Mouse (Mus musculus): ENCODE measurements around the gene Tm7sf3.
"Not testable (repeated sequence)": the region's sequence is repeated elsewhere in the genome, so short reads cannot be mapped to it uniquely, and the experiment has no call there.

Tm7sf3 gene

DNA sequence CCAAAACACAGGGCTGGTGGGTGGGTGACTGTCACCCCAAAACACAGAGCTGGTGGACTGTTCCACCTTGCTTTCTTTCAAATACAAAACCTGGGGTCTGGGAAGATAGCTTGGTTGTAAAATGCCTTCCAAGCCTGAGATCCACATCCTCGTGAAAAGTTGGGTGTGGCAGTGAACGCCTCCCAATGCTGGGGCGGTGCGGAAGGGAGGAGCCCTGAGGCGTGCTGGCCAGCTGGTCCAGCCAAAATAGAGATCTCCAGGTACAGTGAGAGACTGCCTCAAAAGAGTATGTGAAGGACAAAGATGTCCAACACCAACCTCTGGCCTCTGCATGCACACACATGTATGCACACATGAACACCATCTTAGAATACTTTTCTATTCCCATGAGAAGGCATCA lies 28.1 kb downstream of the Tm7sf3 start:
- DNase-seq (ENCODE audit: low spot score in 2 of 2): no peak

DNA sequence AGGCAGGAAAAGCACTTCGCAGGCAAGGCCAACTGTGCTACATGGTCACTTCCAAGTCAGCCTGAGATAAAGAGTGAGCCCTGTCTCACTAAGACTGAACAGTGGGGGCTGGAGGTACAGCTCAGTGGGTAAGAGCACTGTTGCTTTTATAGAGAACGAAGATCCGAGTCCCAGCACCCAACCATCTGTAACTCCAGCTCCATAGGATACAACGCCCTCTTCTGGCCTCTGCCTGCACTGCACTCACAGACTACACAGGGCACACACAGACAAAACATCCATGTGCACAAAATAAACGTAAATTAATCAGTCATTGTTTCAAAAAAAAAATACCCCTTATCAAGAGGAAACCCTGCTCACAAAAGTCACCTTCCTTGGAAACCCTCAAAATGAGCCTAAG lies 28.7 kb downstream of the Tm7sf3 start:
- no peak for DNase-seq (ENCODE audit: low spot score in 2 of 2)

DNA sequence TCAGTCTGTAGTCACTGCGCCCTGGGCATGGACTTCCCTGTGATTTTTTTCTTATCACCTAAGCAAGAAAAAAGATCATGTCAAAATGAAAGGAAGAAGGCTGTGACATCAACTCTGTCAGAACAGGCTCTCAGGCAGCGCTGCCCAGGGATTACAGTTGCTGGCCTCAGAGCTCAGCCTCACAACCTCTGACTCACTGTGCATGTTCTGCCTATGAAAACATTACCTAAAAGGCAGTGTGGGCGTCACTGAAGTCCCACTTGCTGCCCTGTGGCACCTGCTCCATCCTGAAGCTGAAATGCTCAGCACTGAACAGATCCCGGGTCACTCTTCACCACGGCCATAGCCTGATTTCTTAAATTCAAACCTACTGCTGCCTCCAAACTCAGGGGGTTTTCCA lies 29.9 kb downstream of the Tm7sf3 start:
- DNase-seq (ENCODE audit: low spot score in 2 of 2): no peak

DNA sequence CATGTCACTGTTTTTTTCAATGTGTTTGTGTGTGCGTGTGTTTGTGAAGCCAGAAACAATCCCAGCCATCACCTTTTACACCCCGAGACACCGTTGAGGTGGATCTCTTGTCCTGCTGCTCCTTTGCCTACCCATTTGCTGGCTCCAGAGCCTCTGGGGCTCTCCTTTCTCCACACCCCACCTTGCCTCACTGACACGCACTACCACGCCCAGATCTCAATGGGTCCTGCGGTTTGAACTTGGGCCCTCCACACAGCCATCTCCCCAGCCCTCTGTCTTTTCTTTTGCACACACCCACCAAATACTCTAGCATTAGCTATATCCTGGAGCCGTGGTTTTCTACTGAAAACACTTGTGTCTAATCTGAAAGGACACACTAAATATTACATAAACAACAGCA lies 30.7 kb downstream of the Tm7sf3 start:
- no peak for DNase-seq (ENCODE audit: low spot score in 2 of 2)

DNA sequence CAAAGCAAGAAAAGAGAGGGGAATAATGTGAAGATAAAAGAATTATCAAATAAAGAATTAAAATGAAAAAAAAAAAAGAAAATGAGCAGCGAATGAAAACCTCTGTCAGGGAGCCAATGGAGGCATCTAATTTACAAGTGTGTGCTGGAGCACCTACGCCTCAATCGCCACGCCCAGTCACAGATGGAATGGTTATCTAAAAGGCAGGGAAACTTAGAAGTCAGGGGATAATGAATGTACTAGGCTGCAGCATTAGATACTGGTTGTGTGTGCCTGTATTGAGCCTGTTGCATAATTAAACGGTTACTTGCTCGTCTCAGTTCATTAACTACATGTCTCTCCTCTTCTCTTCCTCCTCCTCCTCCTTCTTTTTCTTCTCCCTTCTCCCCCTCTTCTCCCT lies 31.2 kb downstream of the Tm7sf3 start:
- no peak for DNase-seq (ENCODE audit: low spot score in 2 of 2)

DNA sequence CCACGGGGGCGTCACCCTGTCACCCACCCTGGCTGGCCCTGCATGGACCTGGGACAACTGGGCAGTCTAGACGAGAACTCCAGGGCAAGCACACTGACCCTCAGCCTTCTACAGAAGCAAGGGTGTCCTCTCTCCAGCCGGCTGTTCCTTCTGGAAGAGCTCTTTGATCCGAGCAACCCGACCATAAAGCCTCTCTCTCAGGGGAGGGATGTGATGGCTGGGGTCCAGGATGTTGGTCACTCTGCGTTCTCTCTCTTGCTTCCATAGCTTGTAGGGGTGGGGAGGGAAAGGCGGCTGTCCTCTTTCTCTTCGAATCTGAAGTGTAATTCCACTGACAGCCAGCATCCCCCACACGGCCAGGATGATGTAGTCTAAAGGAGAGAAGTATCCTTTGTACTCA lies 39.0 kb downstream of the Tm7sf3 start:
- DNase-seq (ENCODE audit: low spot score in 2 of 2): no peak

DNA sequence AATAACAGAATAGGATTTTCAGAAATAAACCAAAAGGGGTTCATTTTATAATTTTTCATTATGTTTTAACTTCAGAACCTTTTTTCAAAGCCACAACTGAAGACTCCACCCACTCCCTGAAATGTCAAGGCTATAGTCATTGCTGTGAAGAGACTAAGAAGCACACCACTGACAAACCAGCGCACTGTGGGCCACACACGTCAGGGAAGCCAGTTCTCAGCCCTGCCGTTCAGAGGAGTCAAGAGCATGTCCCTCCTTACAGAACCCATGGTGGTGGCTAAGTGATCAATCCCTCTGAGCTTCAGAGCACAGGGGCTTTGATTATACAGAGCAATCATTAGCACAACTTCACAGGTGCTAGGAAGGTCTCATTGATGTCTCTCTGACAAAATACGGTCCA lies 40.0 kb downstream of the Tm7sf3 start:
- DNase-seq (ENCODE audit: low spot score in 2 of 2): no peak

DNA sequence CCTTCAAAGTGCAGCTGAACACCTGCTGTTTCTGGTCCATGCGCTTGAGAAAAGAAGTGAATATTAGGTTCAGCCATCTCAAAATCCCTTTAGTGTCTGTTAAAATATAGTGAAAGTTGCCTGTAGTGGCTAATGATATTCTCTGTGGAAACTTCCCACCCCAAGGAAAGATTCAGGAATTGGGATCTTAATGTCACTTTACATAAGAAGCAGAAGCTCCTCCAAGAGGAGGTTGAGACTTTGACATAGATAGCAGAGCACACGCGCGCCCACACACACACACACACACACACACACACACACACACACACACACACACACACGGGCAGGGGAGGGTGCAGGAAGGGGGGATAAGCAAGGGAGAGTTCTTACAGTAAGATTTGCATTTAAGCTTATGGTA lies 57.5 kb downstream of the Tm7sf3 start:
- no peak for DNase-seq (ENCODE audit: low spot score in 2 of 2)

DNA sequence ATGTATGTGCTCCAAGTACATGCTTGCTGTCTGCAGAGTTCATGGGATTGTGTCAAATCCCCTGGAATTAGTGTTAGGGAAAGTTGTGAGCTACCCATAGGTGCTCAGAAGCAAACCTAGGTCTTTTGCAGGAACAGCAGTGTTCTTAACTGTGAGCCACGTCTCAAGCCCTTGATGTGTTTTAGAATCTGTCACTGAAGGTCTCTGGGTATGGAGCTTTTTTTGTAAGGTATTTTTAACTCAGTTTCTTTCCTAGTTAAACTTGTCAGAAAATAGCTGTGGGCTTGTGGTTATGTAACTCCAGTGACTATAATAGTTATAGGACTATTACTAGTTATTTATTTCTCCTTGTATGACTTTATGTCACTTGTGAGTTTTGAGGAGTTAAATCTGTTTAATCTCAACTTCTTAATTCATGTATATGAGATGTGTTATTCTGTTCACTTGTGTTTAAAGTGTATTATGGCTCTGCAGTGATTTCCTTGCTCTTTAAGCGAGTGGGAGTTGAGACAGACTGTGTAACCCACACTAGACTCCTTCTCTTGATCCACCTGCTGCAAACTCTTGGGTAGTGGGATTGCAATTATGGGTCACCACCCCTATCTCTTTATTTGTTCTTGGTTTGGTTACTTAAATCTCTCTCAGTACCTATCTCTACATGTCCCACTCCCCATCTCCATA lies 59.1 kb downstream of the Tm7sf3 start:
- no peak for DNase-seq (ENCODE audit: low spot score in 2 of 2)

DNA sequence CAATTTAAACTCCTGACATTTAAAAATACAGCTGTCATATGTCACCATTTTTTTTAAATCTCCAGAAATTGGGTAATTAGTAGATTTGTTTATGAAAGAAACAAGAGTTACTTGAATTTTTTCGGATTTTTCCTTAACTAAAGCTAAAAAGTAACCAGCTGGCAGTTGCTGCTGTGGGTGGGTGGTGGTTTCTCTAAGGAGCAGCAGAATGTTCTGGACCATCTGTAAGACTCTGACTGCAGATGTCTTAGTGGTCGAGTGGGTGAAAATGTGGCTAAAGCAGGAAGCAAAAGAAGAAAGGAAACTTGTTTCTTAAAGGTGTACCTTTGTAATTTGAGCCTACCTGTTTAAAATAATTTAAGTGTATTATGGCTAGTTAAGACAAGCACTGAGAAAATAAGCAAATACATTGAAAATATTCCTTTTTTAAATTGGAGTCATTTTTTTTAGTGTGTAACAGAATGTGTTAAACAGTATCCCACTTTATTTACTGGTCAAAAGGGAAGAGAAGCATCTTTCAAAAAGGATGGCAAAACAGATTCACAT lies 62.2 kb downstream of the Tm7sf3 start:
- DNase-seq (ENCODE audit: low spot score in 2 of 2): peak in 1 of 2 experiments; percentile 29

DNA sequence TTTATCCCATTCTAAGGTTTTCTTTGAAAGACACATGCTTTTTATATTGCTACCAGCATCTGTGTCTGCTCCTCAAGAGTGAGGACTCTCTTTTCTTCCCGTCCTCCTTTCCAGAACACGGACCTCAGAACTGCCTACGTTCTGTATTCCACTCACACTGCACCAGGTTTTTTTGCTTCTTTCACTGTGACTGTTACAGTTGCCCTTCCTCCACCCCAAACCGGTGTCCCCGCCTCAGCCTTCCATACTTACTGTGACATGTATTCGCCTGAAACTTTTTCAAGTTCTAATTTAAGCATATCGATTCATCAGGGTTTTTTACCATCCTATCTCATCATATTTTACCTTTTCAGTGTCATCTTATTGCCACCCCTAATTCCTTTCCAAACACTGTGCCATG lies 64.0 kb downstream of the Tm7sf3 start:
- DNase-seq (ENCODE audit: low spot score in 2 of 2): no peak

DNA sequence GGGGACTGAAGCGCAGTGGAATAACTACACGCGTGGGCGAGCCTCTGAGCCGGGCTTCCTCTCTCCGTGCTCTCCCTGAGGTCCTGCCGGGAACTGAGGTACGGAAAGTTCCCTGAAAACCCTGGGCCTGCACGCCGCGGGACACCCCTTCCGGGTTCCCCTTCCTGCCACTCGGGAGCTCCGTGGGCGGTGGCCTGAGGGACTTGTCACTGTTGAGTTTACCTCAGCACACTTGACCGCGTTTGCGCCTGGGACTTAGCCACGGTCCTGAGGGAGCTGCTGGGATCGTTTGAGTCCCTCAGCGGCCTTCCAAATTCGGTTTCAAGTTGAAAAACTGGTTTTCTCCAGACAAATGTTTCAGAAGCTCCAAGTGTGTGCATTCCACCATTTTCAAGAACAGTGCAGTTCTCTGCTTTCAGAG lies 64.5 kb downstream of the Tm7sf3 start:
- DNase-seq (ENCODE audit: low spot score in 2 of 2): no peak

DNA sequence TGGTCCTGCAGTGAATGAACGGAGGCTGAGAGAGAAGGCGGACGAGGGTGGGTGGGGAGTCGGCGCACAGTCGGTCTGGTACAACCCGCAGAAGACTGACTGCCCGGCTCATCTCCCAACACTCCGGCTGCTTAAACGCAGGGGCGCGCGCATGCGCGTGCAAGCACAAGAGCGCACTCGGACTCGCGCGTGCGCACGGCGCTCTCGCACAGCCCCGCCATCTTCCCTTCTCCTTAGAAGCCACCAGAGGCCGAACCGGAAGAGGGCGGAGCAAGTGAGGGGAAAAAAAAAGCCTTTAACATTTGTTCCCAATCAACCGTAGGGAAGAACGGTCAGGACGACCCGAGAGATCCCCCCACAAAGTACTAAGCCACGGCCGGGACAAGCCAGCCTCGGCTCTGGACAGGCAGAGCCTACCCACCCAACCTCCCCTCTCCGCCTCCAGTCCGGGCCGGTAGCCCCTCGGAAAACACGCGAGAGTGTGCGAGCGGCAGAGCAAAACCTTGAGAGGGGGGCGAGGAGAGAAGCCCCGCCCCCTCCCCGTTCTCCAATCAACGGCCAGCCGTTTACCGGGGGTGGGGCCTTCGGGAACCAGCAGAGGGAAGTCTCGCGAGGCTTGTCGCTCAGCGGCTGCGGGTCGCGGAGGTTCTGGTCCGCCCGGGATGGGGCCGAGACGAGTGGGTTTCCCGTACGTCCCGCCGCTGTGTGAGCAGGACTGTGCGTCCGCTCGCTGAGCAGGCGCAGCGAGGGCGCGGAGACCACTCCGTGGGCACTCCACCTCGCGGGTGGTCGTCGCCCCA lies 65.1 kb downstream of the Tm7sf3 start, which contains the start of gene Ints13:
TSS of gene Ints13 (minus strand) at position 526 of the 800 bp plus-strand sequence.
- peak; percentile 94 to 95 for DNase-seq (ENCODE audit: low spot score in 2 of 2)

DNA sequence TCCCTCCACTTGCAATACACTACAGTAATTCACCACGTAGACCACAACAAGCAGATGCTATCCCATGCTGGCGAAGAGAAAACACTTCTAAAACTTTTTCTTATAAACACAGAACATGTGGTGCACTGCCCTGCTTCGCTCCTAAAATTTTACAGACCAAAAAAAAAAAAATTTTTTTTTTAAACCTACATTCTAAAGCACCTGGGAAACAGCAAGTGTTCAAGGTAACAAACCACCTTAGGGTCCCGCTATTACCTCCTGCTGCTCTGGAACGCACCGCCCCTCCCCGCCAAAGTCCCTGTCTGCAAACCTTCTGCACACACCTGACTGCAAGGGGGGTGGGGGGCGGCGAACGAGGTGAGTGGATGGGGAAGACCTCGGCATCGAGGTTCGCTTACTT lies 65.7 kb downstream of the Tm7sf3 start, which contains the start of gene Fgfr1op2:
TSS of gene Fgfr1op2 (plus strand) at position 301 of the 400 bp plus-strand sequence.
- no peak for DNase-seq (ENCODE audit: low spot score in 2 of 2)

DNA sequence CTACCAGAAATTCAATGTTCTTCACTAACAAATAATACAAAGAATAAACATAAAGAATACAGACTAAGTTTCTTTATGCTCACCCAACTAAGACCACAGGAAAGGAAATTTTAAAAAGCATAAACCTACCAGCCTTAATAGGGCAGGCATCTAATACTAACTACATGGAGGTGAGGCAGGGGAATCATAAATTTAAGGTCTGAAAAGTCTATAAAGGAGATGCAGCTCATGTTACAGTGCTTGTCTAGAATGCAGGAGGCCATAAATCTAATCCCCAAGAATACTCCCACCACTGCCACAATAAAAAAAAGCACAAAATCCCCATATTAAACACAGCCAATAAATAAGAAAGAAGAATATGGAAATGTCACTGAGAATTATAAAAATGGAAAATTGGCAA lies 70.6 kb downstream of the Tm7sf3 start:
- no peak for DNase-seq (ENCODE audit: low spot score in 2 of 2)

DNA sequence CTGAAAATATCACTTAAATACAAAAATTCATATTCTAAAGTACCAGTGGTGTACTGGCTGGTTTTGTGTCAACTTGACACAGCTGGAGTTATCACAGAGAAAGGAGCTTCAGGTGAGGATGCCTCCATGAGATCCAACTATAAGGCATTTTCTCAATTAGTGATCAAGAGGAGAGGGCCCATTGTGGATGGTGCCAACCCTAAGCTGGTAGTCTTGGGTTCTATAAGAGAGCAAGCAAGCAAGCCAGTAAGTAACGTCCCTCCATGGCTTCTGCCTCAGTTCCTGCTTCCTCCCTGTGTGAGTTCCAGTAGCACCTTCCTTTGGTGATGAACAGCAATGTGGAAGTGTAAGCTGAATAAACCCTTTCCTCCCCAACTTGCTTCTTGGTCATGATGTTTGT lies 80.2 kb downstream of the Tm7sf3 start:
- DNase-seq (ENCODE audit: low spot score in 2 of 2): not testable (repeated sequence)

All from frontal cortex, postnatal 14 days (tissue).